Mouse (Mus musculus) retina, embryonic 14.5 days (tissue): ENCODE measurements around the gene Ndrg4.
"Not testable (repeated sequence)": the region's sequence is repeated elsewhere in the genome, so short reads cannot be mapped to it uniquely, and the experiment has no call there.

Source experiments
- DNase-seq: peaks from one replicate; pipeline ENCODE4 v3.0.0-alpha.2; 2015; ENCODE audit warnings: low spot score

Ndrg4 gene

DNA sequence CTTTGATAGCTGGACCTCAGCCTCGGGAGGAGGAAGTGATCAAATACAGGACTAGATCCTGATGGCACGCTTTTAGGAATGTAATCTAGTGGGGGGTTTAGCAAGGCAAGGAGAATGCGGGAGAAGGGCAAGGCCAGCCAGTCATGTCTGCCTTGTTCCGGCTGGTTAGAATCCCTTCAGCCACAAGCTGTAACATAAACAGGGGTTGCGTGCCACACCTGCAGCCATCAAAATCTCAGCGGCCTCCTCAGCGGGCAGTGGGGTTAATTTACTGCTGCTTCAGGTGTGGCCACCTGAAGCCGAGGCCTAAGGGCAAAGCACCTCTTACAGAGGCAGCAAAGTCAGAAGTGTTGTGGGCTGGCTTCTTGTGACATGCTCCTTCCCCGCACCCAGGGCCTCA is at the start of gene Ndrg4:
Gene Ndrg4 (plus strand): TSS at position 350 of the 400 bp plus-strand sequence.
- no peak for DNase-seq

DNA sequence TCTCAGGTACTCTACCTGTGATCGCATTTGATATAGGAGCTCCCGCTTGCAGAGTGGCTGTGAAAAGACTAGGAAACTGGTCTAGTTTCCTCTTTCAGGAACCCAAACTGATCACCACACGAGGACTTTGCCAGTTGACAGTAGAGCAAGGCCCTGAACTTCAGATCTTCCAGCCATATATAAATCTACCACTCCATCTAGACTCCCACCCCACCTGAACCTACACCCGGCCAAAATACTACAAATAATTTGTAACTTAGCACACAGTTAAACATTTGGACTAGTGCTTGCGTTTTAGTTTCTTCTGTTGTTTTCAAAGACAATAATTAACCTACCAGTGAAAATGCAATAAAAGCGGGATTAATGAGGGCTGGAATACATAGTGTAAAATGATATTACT is 43.9 kb upstream of the Ndrg4 start:
- no peak for DNase-seq

DNA sequence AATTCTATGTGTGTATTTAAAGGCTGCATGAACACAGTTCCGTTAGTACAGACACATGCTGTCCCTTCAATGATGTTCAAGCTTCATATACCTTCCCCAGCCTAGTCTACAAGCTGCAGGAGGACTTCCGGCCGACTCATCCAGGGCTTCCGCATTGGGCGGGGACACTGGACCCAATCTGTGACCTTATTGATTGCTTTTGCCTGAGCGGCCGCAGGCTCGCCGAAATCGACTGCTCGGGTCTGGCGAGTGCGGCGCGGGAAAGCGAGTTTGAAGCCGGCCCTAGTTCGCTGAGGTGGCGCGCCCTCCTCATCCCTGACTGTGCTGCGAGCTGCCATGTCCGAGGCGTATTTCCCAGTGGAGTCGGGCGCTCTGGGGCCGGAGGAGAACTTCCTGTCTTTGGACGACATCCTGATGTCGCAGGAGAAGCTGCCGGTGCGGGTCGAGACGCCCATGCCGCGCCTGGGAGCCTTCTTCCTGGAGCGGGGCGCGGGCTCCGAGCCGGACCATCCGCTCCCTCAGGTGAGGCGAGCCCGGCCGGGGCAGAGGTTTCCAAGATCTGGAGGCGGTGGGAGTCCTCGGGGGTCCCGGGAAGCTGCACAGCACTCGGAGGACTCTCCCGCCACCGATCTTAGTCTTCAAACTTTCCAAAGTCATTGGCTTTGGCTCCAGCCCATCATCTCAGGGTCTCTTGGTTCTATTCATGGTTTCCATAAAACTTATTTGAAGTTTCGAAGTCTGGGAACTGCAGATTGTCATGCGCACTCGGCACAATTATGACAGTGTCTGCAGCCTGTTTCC is 43.3 kb upstream of the Ndrg4 start, which contains the start of gene Gins3:
Gene Gins3 (plus strand): TSS at position 192 of the 801 bp plus-strand sequence.
- peak; percentile 95 for DNase-seq

DNA sequence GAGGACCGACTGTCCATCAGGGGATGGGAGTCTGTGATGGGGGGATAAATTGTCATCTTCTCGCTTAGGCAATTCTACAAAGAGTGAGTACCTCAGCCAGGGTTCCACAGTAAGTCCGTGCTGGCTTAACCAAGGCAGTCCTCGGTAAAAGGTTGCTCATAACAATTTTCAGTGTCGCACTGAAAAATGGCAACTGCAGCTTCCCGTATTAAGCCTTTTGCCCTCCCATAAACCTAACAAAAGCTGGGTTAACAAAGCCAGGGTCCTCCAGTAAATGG is 42.8 kb upstream of the Ndrg4 start:
- no peak for DNase-seq

DNA sequence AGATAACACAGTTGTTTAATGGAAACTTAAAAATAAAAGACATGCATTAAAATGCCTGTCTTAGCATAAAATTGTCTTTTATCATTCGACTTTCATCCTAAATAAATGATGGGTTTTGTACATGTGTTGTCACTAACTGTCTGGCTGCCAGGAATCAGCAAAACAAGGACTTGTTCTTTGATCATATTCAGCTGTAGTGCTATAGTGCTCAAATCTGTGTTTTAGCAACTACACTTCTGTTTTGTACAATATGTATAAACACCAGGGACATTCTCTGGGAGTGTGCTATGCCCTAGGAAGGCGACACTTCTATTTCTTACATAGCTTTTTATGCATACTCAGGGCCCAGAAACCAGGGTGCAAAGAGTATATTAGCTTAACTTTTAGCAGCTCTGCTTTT is 31.8 kb upstream of the Ndrg4 start:
- DNase-seq = no peak

DNA sequence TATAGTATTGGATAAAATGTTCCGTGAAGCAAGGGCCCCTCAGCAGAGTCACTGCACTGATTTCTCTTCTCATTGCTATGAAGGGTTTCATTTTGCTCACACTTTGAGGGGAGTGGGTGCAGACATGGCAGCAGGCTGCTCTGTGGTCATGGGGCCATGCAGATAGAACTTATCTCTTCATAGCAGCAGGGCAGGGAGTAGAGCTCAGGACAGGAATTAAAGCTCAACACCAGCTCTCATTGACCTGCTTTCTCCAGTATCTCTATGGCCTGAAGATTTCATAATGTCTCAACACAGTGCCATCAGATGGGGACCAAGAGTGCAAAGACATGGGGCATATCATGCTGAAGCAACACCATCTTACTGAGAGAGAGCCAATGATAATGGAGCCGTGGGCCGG is 28.5 kb upstream of the Ndrg4 start:
- DNase-seq = no peak

DNA sequence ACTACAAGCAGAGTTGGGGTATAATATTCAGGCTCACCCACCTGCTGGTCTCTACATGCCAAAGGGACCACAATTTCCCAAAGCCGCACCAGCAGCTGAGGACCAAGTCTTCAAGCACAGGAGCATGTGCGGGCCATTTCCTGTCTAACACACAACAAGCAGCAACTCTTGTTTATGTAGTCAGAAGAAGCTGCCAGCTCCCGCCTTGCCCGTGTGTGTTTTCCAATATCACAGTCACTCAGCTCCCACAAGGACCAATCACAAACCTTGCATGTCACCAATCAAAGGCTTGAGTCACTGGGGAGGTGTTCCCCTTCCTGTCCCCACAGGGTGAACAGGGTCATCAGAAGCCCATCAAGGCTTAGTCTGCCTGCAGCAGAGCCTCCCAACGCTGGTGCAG is 23.4 kb upstream of the Ndrg4 start:
- no peak for DNase-seq

DNA sequence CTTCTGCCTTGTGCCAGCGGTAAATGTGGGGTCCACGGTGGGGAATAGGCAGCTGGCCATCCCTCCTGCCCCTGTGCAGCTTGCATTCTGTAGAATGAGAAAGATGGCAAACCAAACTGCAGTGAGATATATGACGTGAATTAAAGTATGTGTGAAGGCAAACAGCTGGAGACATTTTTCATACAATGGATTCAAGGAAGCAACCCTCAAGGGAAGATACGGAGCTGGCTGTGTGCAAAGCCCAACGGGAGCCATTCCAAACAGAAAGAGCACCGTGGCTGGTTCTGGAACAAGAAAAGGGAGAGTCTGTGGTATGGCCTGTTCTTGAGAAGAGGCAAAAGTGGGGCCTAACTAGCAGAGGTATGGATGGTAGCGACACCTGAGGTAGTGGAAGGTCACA is 20.9 kb upstream of the Ndrg4 start:
- DNase-seq = no peak

DNA sequence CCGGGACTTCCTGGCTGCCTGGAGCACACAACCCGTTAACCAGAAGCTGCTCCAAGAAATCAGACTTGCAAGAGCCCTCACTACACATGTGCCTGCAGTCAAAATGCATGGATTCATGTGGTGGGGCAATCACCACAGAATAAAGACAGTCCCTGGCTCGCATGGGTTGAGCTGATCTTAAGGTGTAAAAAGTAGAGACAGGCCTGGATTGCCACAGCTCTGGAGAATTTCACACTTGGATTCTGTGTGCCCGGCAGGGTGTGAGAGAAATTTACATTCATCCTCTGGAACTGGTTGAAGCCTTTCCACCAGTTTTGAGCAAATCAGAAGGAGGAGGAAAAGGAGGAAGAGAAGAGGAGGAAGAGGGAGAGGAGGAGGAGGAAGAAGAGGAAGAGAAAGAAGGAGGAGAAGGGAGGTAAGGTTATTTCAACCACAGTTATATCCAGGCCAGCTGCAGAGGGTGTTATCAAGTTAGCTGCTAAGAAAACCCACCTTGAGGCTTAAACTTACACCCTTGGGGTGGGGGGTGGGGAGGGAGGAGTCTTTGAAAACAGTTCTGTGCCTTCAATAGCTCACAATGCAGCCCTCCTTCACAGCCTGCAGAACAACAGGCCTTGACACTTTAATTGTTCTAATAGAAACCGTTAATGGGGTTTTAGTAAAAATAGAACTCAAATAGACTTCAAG is 20.3 kb upstream of the Ndrg4 start:
- DNase-seq = no peak

DNA sequence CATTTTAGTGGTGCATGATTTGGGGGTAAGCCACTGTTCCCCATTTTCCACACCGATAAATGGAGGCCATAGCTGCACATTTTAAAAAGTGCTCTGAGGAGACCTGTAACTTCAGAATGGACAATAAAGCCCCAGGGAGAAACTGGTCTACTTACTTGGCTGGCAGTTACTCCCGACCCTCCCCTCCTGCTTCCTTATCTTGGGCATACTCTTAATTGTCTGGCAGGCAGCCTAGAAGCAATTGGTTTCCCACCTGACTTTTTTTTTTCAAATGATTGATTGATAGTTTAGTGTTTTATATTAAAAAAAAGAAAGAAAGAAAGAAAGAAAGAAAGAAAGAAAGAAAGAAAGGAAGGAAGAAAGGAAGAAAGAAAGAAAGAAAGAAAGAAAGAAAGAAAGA is 19.3 kb upstream of the Ndrg4 start:
- DNase-seq = no peak

DNA sequence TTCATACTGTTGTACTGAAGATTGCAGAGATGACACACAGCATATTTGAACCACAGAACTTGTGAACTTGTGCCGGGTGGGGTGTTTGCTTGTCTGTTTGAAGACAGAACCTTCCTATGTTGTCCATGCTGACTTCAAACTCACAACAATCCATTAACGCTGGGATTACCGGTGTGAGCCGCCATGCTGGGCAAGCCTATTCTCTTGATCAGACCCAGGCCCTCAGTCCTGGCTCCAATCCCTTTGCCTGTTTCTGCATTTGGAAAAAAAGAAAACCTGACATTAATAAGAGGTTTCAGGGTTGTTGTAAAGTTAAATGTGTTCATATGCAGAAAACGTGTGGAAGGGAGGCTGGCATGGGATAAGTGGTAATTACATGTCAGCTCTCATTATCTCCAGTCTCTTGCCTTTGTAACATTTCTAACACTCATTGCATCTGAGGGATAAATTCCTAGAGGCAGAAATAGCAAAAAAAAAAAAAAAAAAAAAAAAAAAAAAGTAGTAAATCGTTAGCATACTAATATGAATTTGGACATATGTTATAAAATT is 16.4 kb upstream of the Ndrg4 start:
- DNase-seq = no peak

DNA sequence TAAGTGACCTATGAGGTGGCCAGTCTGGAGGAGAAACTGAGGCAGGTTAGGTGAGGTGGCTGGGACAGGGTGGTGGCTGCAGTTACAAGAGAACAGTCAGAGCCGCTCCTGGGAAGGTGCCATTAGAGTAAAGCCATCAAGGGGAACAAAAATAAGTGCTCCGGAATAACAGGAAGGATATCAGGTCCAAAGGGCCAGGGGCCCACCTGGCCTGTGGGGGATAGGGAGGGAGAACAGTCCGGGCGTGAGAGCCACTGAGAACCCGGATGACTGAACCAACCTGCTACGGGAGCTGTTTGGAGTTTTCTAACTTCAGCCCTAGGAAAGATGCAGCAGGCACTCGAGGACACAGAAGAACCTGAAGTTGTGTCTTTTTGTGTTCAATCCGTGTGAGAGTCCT is 15.7 kb upstream of the Ndrg4 start:
- DNase-seq = no peak

DNA sequence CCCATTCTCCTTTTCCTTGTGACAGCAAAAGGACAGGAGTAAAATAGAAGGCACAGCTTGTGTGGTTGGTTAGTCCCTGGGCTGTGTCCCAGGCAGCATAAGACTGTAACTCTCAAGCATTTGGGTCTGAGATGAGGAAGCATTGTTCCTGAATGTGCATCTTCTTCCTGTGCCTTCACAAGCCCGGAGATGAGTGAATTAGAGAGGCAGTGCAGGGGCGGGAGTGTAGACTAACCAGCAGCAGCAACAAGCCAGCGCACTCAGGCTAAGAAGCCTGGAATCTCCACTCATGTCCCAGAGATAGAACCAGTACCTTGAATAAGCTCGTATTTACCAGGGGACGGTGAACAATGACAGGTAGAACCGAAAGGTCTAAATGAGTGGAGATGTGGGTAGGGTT is 15.2 kb upstream of the Ndrg4 start:
- no peak for DNase-seq

DNA sequence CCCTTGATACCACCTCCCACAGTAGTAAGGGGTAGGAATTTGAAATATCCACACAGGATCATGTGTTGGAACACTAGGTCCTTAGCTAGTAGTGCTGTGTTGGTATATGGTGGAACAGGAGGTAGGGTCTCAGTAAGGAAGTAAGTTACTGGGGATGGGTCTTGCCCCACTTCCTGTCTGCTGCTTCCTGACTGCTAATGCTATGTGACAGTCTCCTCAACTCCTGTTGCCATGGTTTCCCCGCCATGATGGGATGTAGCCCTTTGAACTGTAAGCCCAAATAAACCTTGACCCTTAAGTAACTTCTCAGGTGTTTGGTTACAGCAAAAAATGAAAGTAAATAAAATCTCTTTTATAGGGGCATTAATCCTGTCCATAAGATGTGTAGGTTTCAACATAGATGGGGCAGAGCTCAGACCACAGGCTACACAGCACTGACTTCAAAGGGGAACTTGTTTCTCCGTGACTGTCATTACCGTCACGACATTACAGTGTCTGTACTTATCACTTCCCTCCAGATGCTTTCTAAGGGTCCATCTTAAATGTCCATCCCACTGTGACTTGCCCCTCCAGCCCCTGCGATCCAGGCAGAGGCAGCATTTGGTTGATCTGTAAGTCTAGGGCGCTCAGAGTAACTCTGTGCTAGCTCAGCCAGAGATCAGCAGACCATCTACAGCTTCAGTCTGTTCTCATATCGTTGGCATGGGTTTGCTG is 13.7 kb upstream of the Ndrg4 start:
- no peak for DNase-seq

DNA sequence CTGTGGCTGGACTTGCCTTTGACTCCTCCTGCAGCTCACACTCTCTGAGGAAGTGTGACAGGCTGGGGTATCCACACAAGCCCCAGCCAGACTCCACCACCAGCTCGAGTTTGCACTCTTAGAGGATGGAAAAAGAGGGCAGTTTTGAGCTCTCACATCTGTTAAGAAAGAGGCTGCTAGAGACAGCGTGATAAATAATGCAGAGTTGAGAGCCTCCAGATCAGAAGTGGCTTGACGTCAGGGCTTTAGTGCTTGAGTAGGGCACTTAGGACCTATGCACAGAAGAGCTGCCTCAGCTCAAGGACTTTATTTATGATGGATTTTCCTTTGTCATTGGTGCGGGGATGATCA is 13.2 kb upstream of the Ndrg4 start:
- no peak for DNase-seq

DNA sequence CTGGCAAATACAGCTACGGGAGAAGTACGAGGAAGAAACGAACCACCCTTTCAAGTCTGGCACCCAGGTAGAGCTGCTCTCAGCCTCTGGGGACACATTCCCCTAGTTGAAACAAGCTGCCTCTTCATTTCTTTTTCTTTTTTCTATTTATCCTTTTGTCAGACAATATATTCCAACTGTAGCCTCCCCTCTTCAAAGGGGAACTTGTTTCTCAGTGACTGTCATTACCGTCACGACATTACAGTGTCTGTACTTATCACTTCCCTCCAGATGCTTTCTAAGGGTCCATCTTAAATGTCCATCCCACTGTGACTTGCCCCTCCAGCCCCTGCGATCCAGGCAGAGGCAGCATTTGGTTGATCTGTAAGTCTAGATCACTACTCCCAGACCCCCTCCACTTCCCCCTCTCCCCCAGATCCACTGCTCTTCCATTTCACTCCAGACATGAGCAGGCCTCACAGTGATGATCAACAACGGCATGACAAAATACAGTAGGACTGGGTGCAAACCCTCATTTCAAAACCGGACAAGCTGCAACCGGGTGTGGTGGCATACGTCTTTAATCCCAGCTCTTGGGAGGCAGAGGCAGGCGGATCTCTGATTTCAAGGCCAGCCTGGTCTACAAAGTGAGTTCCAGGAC is 10.8 kb upstream of the Ndrg4 start:
- not testable (repeated sequence) for DNase-seq

DNA sequence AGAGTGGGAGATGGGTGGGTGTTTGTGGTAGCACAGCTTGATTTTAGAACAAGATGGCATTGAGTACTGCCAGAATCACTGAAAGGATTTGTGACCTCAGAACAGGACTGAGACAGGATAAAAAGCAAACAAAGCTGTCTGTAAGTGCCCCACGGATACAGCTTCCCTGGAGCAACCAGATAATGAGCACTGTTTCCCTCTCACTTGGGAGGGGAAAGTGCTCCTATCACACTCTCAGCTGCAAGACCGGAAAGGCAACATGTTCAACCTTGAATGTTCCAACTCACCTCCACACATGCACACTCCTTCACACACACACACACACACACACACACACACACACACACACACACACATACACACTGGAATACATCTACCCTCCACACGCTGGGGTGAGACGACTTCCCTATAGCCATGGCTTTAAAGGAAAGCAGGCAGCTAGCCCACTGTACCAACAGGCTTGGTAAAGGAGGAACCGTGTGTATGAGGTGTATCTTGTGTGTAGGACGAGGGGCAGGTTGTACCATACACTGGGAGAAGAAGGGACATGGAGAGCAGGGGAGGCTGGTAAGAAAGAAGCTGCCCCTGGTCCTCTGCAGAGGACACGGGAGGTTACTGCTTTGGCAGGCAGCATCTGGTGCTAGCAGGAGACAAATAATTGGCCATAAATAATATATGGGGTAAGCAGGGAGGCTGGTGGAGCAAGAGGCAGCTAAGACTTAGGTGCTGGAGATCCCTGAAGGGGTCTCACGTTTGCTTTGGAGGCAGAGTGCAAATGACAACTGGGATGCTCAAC is 8.4 kb upstream of the Ndrg4 start:
- DNase-seq = peak; percentile 43

DNA sequence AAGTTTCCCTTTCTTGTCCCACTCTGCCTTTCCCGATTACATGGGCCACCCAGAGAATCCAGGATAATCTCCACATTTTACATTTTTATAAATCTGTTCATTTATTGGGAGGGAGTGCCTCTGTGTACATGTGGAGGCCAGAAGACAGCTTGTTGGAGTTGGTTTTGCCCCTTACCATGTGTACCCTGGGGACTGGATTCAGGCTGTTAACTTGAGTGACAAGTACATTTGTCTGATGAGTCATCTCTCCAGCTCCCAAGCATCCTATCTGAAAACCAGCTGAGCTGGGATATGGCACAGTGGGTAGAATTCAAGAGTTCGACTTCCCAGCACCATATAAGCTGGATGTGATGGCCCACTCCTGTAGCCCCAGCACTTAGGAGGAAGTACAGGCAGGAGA is 6.8 kb upstream of the Ndrg4 start:
- DNase-seq = no peak

DNA sequence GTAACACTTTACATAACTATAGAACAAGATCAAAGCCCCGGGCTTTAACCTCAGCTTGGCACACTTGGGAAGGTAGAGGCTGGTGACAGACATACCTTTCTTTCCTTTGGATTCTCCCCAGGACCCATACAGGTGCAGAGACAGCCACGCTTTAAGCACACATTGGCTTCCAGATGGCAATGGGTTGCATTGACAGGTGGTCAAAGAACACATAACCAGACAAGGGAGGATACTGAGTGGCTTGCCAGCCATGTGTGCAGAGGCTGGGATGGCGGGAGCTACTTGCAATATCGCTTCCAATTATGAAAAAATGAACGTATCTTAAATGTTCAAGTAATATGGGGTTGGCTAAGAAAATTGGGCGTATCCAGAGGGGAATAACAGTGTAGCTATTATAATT is 4.9 kb upstream of the Ndrg4 start:
- DNase-seq = no peak

DNA sequence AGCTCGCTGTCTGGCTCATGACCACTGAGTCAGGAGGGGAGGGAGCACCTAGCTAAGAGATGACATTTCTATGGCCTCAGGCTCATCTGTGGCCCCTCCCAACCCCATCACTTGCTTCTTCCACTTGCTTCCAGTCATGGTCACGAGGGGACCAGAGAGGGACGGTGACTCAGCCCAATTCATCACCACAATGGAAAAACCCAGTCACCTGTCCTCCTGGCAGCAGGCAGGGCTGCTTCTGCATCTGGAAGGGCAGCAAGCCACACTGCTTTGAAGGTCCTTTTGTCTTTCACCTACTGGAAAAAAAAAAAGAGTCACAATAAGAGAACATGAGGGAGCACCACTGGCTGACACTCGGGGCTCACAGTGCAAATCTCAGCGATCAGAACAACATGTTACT is 4.0 kb upstream of the Ndrg4 start:
- DNase-seq = no peak

DNA sequence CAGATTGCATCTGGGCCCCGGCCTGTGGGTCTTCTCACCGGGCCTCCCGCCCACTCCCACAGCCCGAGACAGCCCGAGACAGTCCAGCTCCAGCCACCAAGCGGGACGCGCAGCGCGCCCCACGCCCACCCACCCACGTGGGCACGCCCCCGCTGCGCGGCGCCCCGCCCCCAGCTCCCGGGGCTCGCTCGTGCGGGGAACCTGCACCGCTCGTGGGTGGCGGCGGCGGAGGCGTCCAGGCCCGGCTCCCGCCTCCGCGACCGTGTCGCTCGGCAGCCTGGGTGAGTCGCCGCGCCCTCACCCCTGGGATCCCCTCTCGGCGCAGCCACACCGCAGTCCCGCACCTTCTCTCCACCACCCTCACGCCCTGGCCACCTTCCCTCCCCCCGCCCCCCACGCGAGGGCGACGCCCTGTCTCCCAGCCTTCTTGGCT is 827 bp downstream of the Ndrg4 start:
- DNase-seq = no peak
